Mouse (Mus musculus) C2C12 (cell line): ENCODE measurements around the gene Zbtb32. TPM values are rescaled to one million over a fixed set of nuclear protein-coding genes. Genes with fewer than 3 reads are reported as not detected.

ENCODE experiments used
- H3K27me3 ChIP-seq: one replicate; pipeline ENCODE4 v1.6.1; 2011; ENCODE audit not compliant: control insufficient read depth, insufficient read depth, insufficient read length
- H3K36me3 ChIP-seq: one replicate; pipeline ENCODE4 v1.6.1; 2011; ENCODE audit not compliant: control insufficient read depth, insufficient read depth
- H3K4me3 ChIP-seq: one replicate; pipeline ENCODE4 v1.5.1; 2011; ENCODE audit warnings: mild to moderate bottlenecking, control low read depth; ENCODE audit not compliant: poor library complexity, insufficient read depth, severe bottlenecking
- H3K79me2 ChIP-seq: one replicate; pipeline ENCODE4 v1.6.1; 2011; ENCODE audit not compliant: control insufficient read depth, insufficient read depth
- H3K79me3 ChIP-seq: one replicate; pipeline ENCODE4 v1.6.1; 2011; ENCODE audit warnings: low read depth, control low read depth
- H3ac ChIP-seq: one replicate; pipeline ENCODE3; 2011; ENCODE audit warnings: low read depth; ENCODE audit not compliant: control insufficient read depth, insufficient read length
- CEBPB ChIP-seq: IDR thresholded peaks from one replicate; pipeline ENCODE4 v1.6.1; 2011; ENCODE audit warnings: low read depth, mild to moderate bottlenecking, control low read depth, moderate library complexity
- CTCF ChIP-seq: IDR thresholded peaks from one replicate; pipeline ENCODE4 v1.5.1; 2011; ENCODE audit not compliant: control insufficient read depth, insufficient read depth, insufficient read length
- FOSL1 ChIP-seq: IDR thresholded peaks from one replicate; pipeline ENCODE4 v1.8.0; 2011; ENCODE audit warnings: mild to moderate bottlenecking, low read length; ENCODE audit not compliant: poor library complexity, insufficient read depth, severe bottlenecking
- MAX ChIP-seq: IDR thresholded peaks from one replicate; pipeline ENCODE4 v1.6.1; 2011; ENCODE audit warnings: mild to moderate bottlenecking, control low read depth
- MYOD1 ChIP-seq: IDR thresholded peaks from one replicate; pipeline ENCODE4 v1.6.1; 2011; ENCODE audit warnings: low read depth; ENCODE audit not compliant: control insufficient read depth, insufficient read length
- MYOG ChIP-seq: IDR thresholded peaks from one replicate; pipeline ENCODE4 v1.6.1; 2011; ENCODE audit not compliant: control insufficient read depth, insufficient read length; ENCODE audit errors: extremely low read depth
- USF1 ChIP-seq: IDR thresholded peaks from one replicate; pipeline ENCODE4 v1.6.1; 2011; ENCODE audit warnings: low read depth, mild to moderate bottlenecking, control low read depth, moderate library complexity
- polyA plus RNA-seq: library from polyadenylated mRNA; unstranded; fragments of >200 nt; fragmentation: generic; extraction: Trizol; gene quantifications from one replicate; pipeline ENCODE4 v1.2.1, GENCODE M21; 2012; ENCODE audit warnings: missing spikeins

Gene Zbtb32
- polyA plus RNA-seq, 1 experiment = 0.05 TPM

DNA sequence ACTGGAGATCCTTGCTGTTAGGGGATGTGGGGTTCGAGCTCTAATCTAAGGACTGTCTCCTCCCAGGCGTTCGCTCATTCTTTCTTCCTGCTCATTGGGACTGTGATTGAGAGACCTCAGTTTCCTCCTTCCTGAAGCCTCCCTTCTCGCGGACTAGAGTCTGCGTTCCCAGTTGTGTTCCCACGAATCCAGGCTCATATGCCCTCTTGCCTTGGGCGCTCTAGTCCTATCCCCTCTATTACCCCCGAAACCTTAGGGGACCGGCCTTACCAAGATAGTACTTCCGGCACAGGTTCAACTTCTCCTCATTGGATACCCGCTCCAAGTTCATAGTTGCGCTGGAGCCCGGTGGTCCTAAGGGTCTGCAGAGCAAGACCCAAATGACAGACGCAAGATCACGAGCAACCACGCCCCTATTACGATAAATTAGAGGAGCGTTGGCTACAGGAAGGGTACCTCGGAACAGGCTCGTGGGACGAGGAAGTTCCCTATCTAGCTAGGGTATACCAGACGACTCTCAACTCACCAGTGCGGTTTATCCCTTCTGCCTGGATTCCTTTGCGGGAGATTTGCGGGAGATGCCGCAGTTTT lies 36.1 kb downstream of the Zbtb32 start:
- H3K4me3 ChIP-seq = peak overlapping the region; percentile 90
- no peak for TF ChIP-seq MYOG
- no peak for TF ChIP-seq USF1
- no peak for TF ChIP-seq CTCF
- no peak for TF ChIP-seq FOSL1
- no peak for TF ChIP-seq MYOD1
- TF ChIP-seq CEBPB = no peak
- no peak for TF ChIP-seq MAX
- H3K79me3 ChIP-seq = peaks cover 7% of the 10 kb centered on the region
- H3K27me3 ChIP-seq = no peaks in the 10 kb centered on the region
- peaks cover 45% of the 10 kb centered on the region for H3K79me2 ChIP-seq
- peak overlapping the region; percentile 71 for H3ac ChIP-seq
- peaks cover 6% of the 10 kb centered on the region for H3K36me3 ChIP-seq

DNA sequence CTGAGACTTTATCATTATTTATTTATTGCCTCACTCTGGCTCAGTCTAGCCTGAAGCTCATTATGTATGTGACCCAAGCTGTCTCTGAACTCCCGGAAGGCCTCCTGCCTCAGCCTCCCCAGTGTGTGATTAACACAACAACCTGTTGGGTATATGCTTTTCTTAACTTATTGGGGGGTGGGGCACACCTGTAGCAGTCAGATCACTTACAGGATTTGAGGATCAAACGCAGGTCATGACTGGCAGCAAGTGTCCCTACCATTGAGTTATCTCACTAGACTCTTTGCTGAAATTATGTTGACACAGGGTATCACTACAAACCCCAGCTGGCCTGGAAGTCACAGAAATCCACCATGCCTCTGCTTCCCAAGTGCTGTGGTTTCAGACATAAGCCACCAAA lies 38.4 kb downstream of the Zbtb32 start:
- no peak overlapping the region for H3ac ChIP-seq
- no peak overlapping the region for H3K4me3 ChIP-seq
- TF ChIP-seq FOSL1 (no peak), CTCF (no peak), USF1 (no peak), MYOG (no peak)

DNA sequence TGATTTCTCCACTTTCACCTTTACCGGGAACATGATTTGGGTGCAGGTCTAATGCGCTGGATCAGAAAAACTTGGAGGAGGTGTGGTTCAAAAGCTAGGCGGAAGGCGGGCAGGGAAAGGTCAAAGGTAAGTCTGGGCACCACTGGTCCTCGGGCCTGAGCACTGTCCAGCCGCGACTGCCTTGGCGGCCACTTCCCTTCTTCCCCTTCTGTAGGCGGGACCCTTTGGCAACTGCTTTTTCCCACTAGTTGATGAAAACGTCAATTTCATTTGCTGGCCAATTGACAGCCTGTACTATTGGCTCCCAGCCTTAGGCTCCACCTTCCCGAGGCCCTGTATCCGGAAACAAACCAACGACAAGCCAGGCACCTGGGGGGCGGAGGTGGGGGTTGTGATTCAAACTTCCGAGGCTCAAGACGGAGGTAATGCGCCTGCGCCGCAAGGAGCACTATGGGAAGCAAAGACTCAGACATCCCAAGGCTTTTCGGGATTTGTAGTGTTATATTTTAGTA lies 39.2 kb downstream of the Zbtb32 start, which contains the start of gene Lin37:
Lin37 (minus strand) TSS at position 396 of the 512 bp plus-strand sequence.
- peak within 1 kb of the TSS; percentile 87 for H3ac ChIP-seq
- no peaks in the 10 kb centered on the region for H3K27me3 ChIP-seq
- H3K36me3 ChIP-seq = peaks cover 7% of the 10 kb centered on the region
- H3K79me3 ChIP-seq = peaks cover 7% of the 10 kb centered on the region
- H3K4me3 ChIP-seq = peak within 1 kb of the TSS; percentile 53
- peaks cover 45% of the 10 kb centered on the region for H3K79me2 ChIP-seq
- no peak for TF ChIP-seq MYOD1
- no peak for TF ChIP-seq MYOG
- no peak for TF ChIP-seq MAX
- no peak for TF ChIP-seq CEBPB
- TF ChIP-seq FOSL1 = no peak
- no peak for TF ChIP-seq USF1

More for the DNA sequence above, 38.4 kb downstream of the Zbtb32 start:
- H3K79me3 ChIP-seq = peaks cover 7% of the 10 kb centered on the region
- H3K79me2 ChIP-seq = peaks cover 46% of the 10 kb centered on the region
- H3K36me3 ChIP-seq = peaks cover 7% of the 10 kb centered on the region
- no peaks in the 10 kb centered on the region for H3K27me3 ChIP-seq

DNA sequence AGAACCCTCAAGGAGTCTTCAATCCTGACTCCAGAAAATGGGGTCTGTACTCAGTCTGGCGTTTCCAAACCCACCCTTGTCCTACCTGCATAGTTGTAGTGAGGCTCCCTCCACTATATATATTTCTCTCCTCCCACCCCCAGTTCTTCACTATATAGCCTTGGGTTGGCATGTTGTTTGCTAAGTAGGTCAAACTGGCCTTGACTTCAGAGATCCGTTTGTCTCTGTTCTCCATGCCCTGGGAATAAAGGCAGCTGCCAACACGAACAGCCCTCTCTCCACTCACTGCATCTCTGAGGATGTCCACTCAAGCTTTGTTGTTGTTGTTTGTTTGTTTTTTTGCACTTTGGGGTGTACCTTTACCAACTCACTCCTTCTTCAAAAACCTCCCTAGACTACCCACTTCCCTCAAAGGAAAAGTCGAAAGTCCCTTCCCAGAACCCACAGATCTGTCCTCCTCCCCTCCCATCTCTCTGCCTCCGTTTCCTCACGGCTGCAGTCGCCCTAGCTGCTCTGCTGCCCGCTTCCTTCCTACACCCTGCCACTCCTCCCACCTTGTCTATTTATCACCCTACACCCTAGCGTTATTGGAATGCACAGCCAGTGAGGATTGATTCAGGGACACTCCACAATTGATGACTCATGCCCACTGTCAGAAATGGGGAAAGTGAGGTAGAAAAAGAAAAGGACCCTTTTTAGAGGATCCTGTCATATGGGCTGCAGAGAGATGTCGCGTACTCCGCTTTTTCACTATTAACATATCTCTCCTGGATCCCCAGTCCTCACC lies 39.9 kb downstream of the Zbtb32 start:
- Histone ChIP-seq H3K4me3 (peak overlapping the region; percentile 53), H3K27me3 (no peaks in the 10 kb centered on the region), H3K79me3 (peaks cover 7% of the 10 kb centered on the region), H3ac (peak overlapping the region; percentile 87), H3K79me2 (peaks cover 44% of the 10 kb centered on the region), H3K36me3 (peaks cover 7% of the 10 kb centered on the region)
- no peak for TF ChIP-seq MYOD1
- TF ChIP-seq MYOG = no peak
- TF ChIP-seq FOSL1 = no peak
- TF ChIP-seq CEBPB = no peak

DNA sequence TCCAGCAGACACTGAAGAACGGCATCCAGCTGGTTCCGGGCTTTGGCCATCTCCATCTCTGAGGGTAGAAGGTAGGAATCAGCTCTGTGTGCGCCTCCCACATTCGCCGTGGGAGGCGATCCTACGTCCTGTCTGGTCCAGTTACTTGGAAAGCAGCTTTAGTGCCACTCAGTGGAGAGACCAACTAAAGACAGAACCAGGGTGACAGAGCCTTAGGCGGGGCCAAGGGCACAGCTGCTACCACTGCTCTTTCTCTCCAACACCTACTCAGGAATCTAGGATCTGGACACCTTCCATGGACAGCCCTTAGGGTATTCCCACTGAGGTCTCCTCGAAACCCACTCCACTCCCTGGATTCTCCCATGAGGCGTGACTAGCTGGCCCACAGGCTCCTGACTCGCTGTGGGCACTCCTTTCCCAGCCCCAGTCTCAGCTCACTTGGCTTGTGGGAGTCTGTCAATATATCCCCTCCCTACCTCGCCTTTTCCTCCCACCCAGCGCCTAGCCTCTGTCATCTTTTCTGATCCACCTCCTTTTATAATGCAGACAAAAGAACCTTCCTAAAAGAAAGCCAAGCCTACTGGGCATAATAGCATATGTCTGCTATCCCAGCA lies 40.7 kb downstream of the Zbtb32 start:
- Histone ChIP-seq H3K79me3 (peaks cover 7% of the 10 kb centered on the region), H3K27me3 (no peaks in the 10 kb centered on the region), H3K36me3 (peaks cover 7% of the 10 kb centered on the region), H3K79me2 (peaks cover 45% of the 10 kb centered on the region), H3K4me3 (peak overlapping the region; percentile 53), H3ac (no peak overlapping the region)
- TF ChIP-seq MAX (no peak), MYOD1 (no peak), MYOG (no peak), FOSL1 (no peak), CTCF (no peak), USF1 (no peak), CEBPB (no peak)
